ENCODE assay signal across 29 mouse cellular contexts in the genomic region with DNA sequence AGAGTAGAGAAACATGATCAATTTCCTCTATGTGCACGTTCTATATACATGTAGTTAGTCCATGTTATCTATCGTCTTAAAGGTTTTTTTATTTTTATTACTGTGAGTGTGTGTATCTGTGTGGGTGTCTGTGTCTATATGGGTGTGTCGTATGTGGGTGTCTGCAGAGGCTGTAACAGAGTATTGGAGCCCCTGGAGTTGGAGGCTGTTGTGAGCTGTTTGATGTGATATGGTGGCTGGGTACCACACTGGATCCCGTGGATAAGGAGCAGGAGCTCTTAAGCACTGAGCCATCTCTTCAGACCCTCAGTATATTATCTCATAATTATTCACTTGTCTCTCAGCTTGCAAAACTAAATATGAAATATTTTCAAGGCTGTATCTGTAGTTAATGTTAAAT. TPM values are rescaled to one million over a fixed set of nuclear protein-coding genes. Genes with fewer than 3 reads are reported as not detected.
DNase-seq lines count a peak whose midpoint lies in the region; ATAC-seq and TF ChIP-seq lines count a peak whose summit lies in the region.
"Had no signal": no experiment of that assay in that cellular context is flagged by ENCODE, and none has a peak within 500 bp of the region (broad histone marks: within the 10 kb centered on the region; RNA-seq: fewer than 3 reads in every experiment).

No protein-coding gene starts in this region.

- no peak for TF ChIP-seq EP300 in liver, postnatal 0 days (IDR thresholded peaks at IDR 0.05; ENCODE audit: low read depth)

- ATAC-seq in liver, postnatal 0 days: no peak
- ATAC-seq in liver, embryonic 11.5 days (replicated peaks; ENCODE audit: low FRiP score): peak; percentile 99
- peak; percentile 96 for ATAC-seq in liver, embryonic 16.5 days (ENCODE audit: low read depth)
- ATAC-seq in forebrain, postnatal 0 days: no peak
- ATAC-seq in midbrain, embryonic 14.5 days (ENCODE audit: low FRiP score, low TSS enrichment): no peak
- ATAC-seq in monocyte, adult 5-6 weeks (replicated peaks; ENCODE audit: insufficient number of reproducible peaks, low FRiP score, low TSS enrichment, poor library complexity, severe bottlenecking): no peak
- ATAC-seq: forebrain, embryonic 15.5 days; intestine, postnatal 0 days; Patski had no signal

- WGBS in liver, postnatal 0 days (ENCODE audit: insufficient replicate concordance): 66% methylated on average over 4 of the region's 4 CpGs
- 63% methylated on average over 4 of the region's 4 CpGs for WGBS in liver, embryonic 11.5 days
- 28% methylated on average over 4 of the region's 4 CpGs for WGBS in liver, embryonic 16.5 days (ENCODE audit: insufficient replicate concordance)
- 94% methylated on average over 4 of the region's 4 CpGs for WGBS in forebrain, postnatal 0 days
- 88% methylated on average over 4 of the region's 4 CpGs for WGBS in midbrain, embryonic 14.5 days

- H3K27me3 ChIP-seq in liver, postnatal 0 days (ENCODE audit: insufficient read depth, low read length): no peaks in the 10 kb centered on the region
- no peaks in the 10 kb centered on the region for H3K27me3 ChIP-seq in liver, embryonic 11.5 days (replicated peaks; ENCODE audit: control insufficient read depth, insufficient read depth, low read length)
- no peaks in the 10 kb centered on the region for H3K27me3 ChIP-seq in liver, embryonic 16.5 days (ENCODE audit: control insufficient read depth, insufficient read depth, low read depth, low read length)
- no peaks in the 10 kb centered on the region for H3K27me3 ChIP-seq in forebrain, postnatal 0 days (ENCODE audit: insufficient read depth, low read length)
- H3K27me3 ChIP-seq in midbrain, embryonic 14.5 days (ENCODE audit: control insufficient read depth, insufficient read depth, low read length): no peaks in the 10 kb centered on the region
- H3K27me3 ChIP-seq: embryonic facial prominence, embryonic 12.5 days; forebrain, embryonic 15.5 days; hindbrain, embryonic 13.5 days; neural tube, embryonic 13.5 days; Patski had no signal

- H3K36me3 ChIP-seq in liver, postnatal 0 days (replicated peaks; ENCODE audit: insufficient read depth, low read length): no peaks in the 10 kb centered on the region
- no peaks in the 10 kb centered on the region for H3K36me3 ChIP-seq in liver, embryonic 11.5 days (ENCODE audit: control insufficient read depth, insufficient read depth, low read length)
- no peaks in the 10 kb centered on the region for H3K36me3 ChIP-seq in liver, embryonic 16.5 days (ENCODE audit: control insufficient read depth, insufficient read depth)
- no peaks in the 10 kb centered on the region for H3K36me3 ChIP-seq in forebrain, postnatal 0 days (ENCODE audit: insufficient read depth)
- no peaks in the 10 kb centered on the region for H3K36me3 ChIP-seq in midbrain, embryonic 14.5 days (ENCODE audit: control insufficient read depth, insufficient read depth, low read length)
- H3K36me3 ChIP-seq: embryonic facial prominence, embryonic 12.5 days; forebrain, embryonic 10.5 days; forebrain, embryonic 15.5 days; hindbrain, embryonic 13.5 days; neural tube, embryonic 13.5 days had no signal

- no peak for TF ChIP-seq CTCF in liver, postnatal 0 days (IDR thresholded peaks at IDR 0.05; ENCODE audit: low read depth)
- no peak for TF ChIP-seq CTCF in forebrain, postnatal 0 days (IDR thresholded peaks at IDR 0.05; ENCODE audit: low read depth)

- H3K4me3 ChIP-seq in liver, postnatal 0 days (ENCODE audit: low read depth, low read length): no peak overlapping the region
- no peak overlapping the region for H3K4me3 ChIP-seq in liver, embryonic 11.5 days (ENCODE audit: low read depth, low read length)
- H3K4me3 ChIP-seq in liver, embryonic 16.5 days (ENCODE audit: low read depth, low read length): no peak overlapping the region
- H3K4me3 ChIP-seq in forebrain, postnatal 0 days (ENCODE audit: low read depth, low read length): no peak overlapping the region
- H3K4me3 ChIP-seq in midbrain, embryonic 14.5 days (replicated peaks; ENCODE audit: low read depth, low read length): no peak overlapping the region
- H3K4me3 ChIP-seq: embryonic facial prominence, embryonic 12.5 days; forebrain, embryonic 10.5 days; forebrain, embryonic 15.5 days; gastrocnemius, adult 2 months; hindbrain, embryonic 13.5 days; neural tube, embryonic 13.5 days had no signal

- no peak overlapping the region for H3K9ac ChIP-seq in liver, postnatal 0 days (replicated peaks)
- H3K9ac ChIP-seq in liver, embryonic 11.5 days (ENCODE audit: low read depth, low read length): no peak overlapping the region
- no peak overlapping the region for H3K9ac ChIP-seq in liver, embryonic 16.5 days (ENCODE audit: low read depth, low read length)
- no peak overlapping the region for H3K9ac ChIP-seq in forebrain, postnatal 0 days
- H3K9ac ChIP-seq in midbrain, embryonic 14.5 days (replicated peaks; ENCODE audit: low read length): no peak overlapping the region
- H3K9ac ChIP-seq: embryonic facial prominence, embryonic 12.5 days; forebrain, embryonic 15.5 days; hindbrain, embryonic 13.5 days; lung, embryonic 14.5 days; neural tube, embryonic 13.5 days had no signal

- no peak overlapping the region for H3K4me2 ChIP-seq in liver, postnatal 0 days (ENCODE audit: low read depth, low read length)
- no peak overlapping the region for H3K4me2 ChIP-seq in liver, embryonic 11.5 days
- no peak overlapping the region; the same call in 1 of the 2 replicates for H3K4me2 ChIP-seq in liver, embryonic 16.5 days (ENCODE audit: low read depth, low read length)
- H3K4me2 ChIP-seq in forebrain, postnatal 0 days (ENCODE audit: low read depth): no peak overlapping the region
- H3K4me2 ChIP-seq in midbrain, embryonic 14.5 days (ENCODE audit: low read length): no peak overlapping the region
- H3K4me2 ChIP-seq: embryonic facial prominence, embryonic 12.5 days; forebrain, embryonic 15.5 days; heart, embryonic 11.5 days; hindbrain, embryonic 13.5 days; lung, embryonic 14.5 days; midbrain, embryonic 11.5 days; neural tube, embryonic 13.5 days had no signal

- H3K9me3 ChIP-seq in liver, postnatal 0 days (ENCODE audit: low read length): no peaks in the 10 kb centered on the region
- no peaks in the 10 kb centered on the region for H3K9me3 ChIP-seq in liver, embryonic 11.5 days (ENCODE audit: control insufficient read depth, low read length)
- H3K9me3 ChIP-seq in liver, embryonic 16.5 days (replicated peaks; ENCODE audit: control insufficient read depth, low read length): no peaks in the 10 kb centered on the region
- H3K9me3 ChIP-seq in forebrain, postnatal 0 days (ENCODE audit: low read length): no peaks in the 10 kb centered on the region
- no peaks in the 10 kb centered on the region for H3K9me3 ChIP-seq in midbrain, embryonic 14.5 days (ENCODE audit: control insufficient read depth, low read length)
- H3K9me3 ChIP-seq: embryonic facial prominence, embryonic 12.5 days; forebrain, embryonic 10.5 days; forebrain, embryonic 15.5 days; hindbrain, embryonic 13.5 days; neural tube, embryonic 13.5 days had no signal

- DNase-seq in liver: peak; percentile 59
- DNase-seq in liver, postnatal 0 days: no peak
- DNase-seq in liver, embryonic 11.5 days (ENCODE audit: low spot score): no peak
- DNase-seq in forebrain, postnatal 0 days: no peak
- DNase-seq in midbrain, embryonic 14.5 days: no peak
- DNase-seq: adrenal gland, postnatal 10 days; cerebellum, adult 9-10 months; cerebellum, postnatal 36 days; gastrocnemius, adult 2 months; gastrocnemius, postnatal 36 days; heart, adult 18-20 months; heart, postnatal 36 days; kidney, postnatal 4 days; left cerebral cortex, postnatal 4 days; lung, embryonic 14.5 days; lung, postnatal 14 days; right cerebral cortex, postnatal 4 days; thymus, postnatal 14 days had no signal

- no peaks in the 10 kb centered on the region for H3K4me1 ChIP-seq in liver, postnatal 0 days (ENCODE audit: insufficient read depth)
- H3K4me1 ChIP-seq in liver, embryonic 11.5 days (replicated peaks; ENCODE audit: control insufficient read depth, insufficient read depth, low read length): 0 out of 2 replicates have a peak, but pooled peaks cover 6% of the 10 kb centered on the region
- H3K4me1 ChIP-seq in liver, embryonic 16.5 days (ENCODE audit: control insufficient read depth, low read depth, low read length): peaks cover 6% of the 10 kb centered on the region
- no peaks in the 10 kb centered on the region for H3K4me1 ChIP-seq in forebrain, postnatal 0 days (ENCODE audit: insufficient read depth)
- H3K4me1 ChIP-seq in midbrain, embryonic 14.5 days (ENCODE audit: control insufficient read depth, insufficient read depth, low read length): no peaks in the 10 kb centered on the region
- H3K4me1 ChIP-seq: embryonic facial prominence, embryonic 12.5 days; forebrain, embryonic 15.5 days; hindbrain, embryonic 13.5 days; neural tube, embryonic 13.5 days had no signal

- no peak overlapping the region for H3K27ac ChIP-seq in liver, postnatal 0 days (ENCODE audit: low read depth)
- no peak overlapping the region for H3K27ac ChIP-seq in liver, embryonic 11.5 days (ENCODE audit: low read depth, low read length)
- no peak overlapping the region for H3K27ac ChIP-seq in liver, embryonic 16.5 days (ENCODE audit: low read length)
- no peak overlapping the region for H3K27ac ChIP-seq in forebrain, postnatal 0 days (ENCODE audit: low read depth, low read length)
- H3K27ac ChIP-seq in midbrain, embryonic 14.5 days (replicated peaks; ENCODE audit: low read depth, low read length): no peak overlapping the region
- H3K27ac ChIP-seq: embryonic facial prominence, embryonic 12.5 days; forebrain, embryonic 10.5 days; forebrain, embryonic 15.5 days; gastrocnemius, adult 2 months; hindbrain, embryonic 13.5 days; neural tube, embryonic 13.5 days had no signal

RNA-seq across cellular contexts. Expression of a gene that starts 50.1 kb away (rescaled TPM):
- polyA plus RNA-seq in liver, postnatal 0 days (2015; fragmentation: Nextera tagmentation; extraction: Ambion mirVana): 12.7 and 13.2 TPM in 2 replicates
- 31.6 and 33.3 TPM in 2 replicates for polyA plus RNA-seq in liver, embryonic 11.5 days (2014; fragmentation: Nextera tagmentation; extraction: Ambion mirVana)
- 21.2 and 21.5 TPM in 2 replicates for polyA plus RNA-seq in liver, embryonic 16.5 days (2015; fragmentation: Nextera tagmentation; extraction: Ambion mirVana)
- 30.6 and 42.0 TPM in 2 replicates for total RNA-seq in forebrain, postnatal 0 days (2014; rRNA removed)
- 20.2 and 32.9 TPM in 2 replicates for polyA plus RNA-seq in forebrain, postnatal 0 days (2015; fragmentation: Nextera tagmentation; extraction: Ambion mirVana)
- polyA plus RNA-seq in midbrain, embryonic 14.5 days (2014; fragmentation: Nextera tagmentation; extraction: Ambion mirVana): 43.9 and 59.1 TPM in 2 replicates
- total RNA-seq in monocyte, adult 5-6 weeks (2017): 62.3 to 103 TPM (median 87.6 TPM) in 3 replicates

Comparison
In these comparisons a context has a peak if more than half of its experiments do, and no peak if none do; other contexts are left out.
1. ATAC-seq: peak in liver, embryonic 11.5 days (single experiment) and liver, embryonic 16.5 days (single experiment); none in liver, postnatal 0 days (single experiment), forebrain, postnatal 0 days (single experiment), midbrain, embryonic 14.5 days (single experiment) and monocyte, adult 5-6 weeks (single experiment).